Mouse (Mus musculus) liver, embryonic 12.5 days (tissue): ENCODE measurements around the gene Pnmal1. TPM values are rescaled to one million over a fixed set of nuclear protein-coding genes. Genes with fewer than 3 reads are reported as not detected.

ENCODE experiments used
- ATAC-seq: fragments of 200-750 bp; cut with Nextera tagmentation; 2 replicates; pipeline ENCODE4 v1.8.0; 2017; ENCODE audit warnings: moderate number of reproducible peaks, mild to moderate bottlenecking, moderate library complexity
- H3K27ac ChIP-seq: fragments of 300-500 bp; sonication (generic); 2 replicates; pipeline ENCODE4 v1.5.1; 2016; ENCODE audit warnings: mild to moderate bottlenecking
- H3K27me3 ChIP-seq: fragments of 300-500 bp; sonication (generic); replicated peaks from 2 replicates; pipeline ENCODE4 v1.6.1; 2016; ENCODE audit warnings: mild to moderate bottlenecking, moderate library complexity
- H3K36me3 ChIP-seq: fragments of 300-500 bp; sonication (generic); 2 replicates; pipeline ENCODE4 v1.6.1; 2016; ENCODE audit warnings: mild to moderate bottlenecking, moderate library complexity
- H3K4me1 ChIP-seq: fragments of 300-500 bp; sonication (generic); 2 replicates; pipeline ENCODE4 v1.6.1; 2016
- H3K4me2 ChIP-seq: fragments of 300-500 bp; sonication (generic); 2 replicates; pipeline ENCODE4 v1.6.1; 2016; ENCODE audit warnings: mild to moderate bottlenecking, moderate library complexity
- H3K4me3 ChIP-seq: fragments of 300-500 bp; sonication (generic); 2 replicates; pipeline ENCODE4 v1.5.1; 2016; ENCODE audit warnings: mild to moderate bottlenecking, moderate library complexity
- H3K9ac ChIP-seq: fragments of 300-500 bp; sonication (generic); 2 replicates; pipeline ENCODE4 v1.6.1; 2016; ENCODE audit warnings: mild to moderate bottlenecking, moderate library complexity
- H3K9me3 ChIP-seq: fragments of 300-500 bp; sonication (generic); replicated peaks from 2 replicates; pipeline ENCODE4 v1.6.1; 2016; ENCODE audit warnings: mild to moderate bottlenecking, moderate library complexity
- WGBS: fragments of 180-500 bp; shearing (Covaris S2); methylation state at CpG from one replicate; pipeline ENCODE4 v1.1.7; 2016; ENCODE audit not compliant: insufficient replicate concordance; 5-methylcytosine and 5-hydroxymethylcytosine counted together
- polyA plus RNA-seq: library from polyadenylated mRNA; unstranded; fragments of >200 nt; fragmentation: Nextera tagmentation; extraction: Ambion mirVana; gene quantifications from 2 replicates; pipeline ENCODE4 v1.2.1, GENCODE M21; 2016

The Pnmal1 gene
- polyA plus RNA-seq, 1 experiment from 2014 or later: 0.05 TPM

DNA sequence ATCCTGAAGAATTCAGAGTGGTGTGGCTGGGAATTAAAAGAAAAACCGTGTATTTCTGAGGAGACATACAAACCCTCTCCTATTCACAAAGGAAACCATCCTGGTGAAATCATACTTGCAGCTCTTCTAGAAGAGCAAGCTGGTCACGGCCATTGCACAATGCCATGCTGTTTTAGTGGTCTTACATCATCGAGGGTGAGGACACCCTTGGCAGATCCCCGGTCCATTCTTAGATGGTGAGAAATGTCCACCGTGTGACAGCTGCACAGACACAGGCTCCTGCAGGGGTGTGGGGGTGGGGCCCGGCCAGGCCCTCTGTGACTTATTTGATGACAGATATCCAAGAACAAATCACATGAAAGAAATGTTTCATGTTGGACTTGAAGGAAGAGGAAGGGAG lies 14.5 kb downstream of the Pnmal1 start:
- Histone ChIP-seq H3K9ac (no peak overlapping the region), H3K4me2 (no peak overlapping the region), H3K27me3 (no peaks in the 10 kb centered on the region), H3K27ac (no peak overlapping the region), H3K4me1 (peaks cover 20% of the 10 kb centered on the region), H3K9me3 (no peaks in the 10 kb centered on the region), H3K4me3 (no peak overlapping the region), H3K36me3 (no peaks in the 10 kb centered on the region)
- WGBS: 36% methylated on average over 6 of the region's 6 CpGs
- no peak for ATAC-seq

DNA sequence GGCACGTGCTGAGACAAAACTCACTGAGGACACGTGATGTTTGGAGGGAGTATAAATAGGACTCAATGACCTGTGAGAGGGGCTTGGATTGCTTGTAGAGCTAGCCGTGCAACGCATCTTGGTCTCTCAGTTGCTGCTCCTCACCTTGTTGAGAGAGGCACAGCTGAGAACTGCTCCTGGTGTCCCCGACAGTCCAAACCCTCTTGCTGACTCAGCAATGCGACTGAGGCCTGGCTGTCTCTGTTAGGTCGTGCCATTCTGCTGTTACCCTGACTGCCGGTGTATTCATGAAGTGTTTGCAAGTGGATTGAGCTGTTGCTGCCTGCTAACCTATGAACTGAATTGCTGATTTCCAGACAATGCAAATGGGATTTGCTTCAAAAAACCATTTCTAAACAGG lies 16.8 kb downstream of the Pnmal1 start:
- no peak overlapping the region for H3K4me3 ChIP-seq
- peaks cover 35% of the 10 kb centered on the region for H3K4me1 ChIP-seq
- no peak for ATAC-seq
- no peaks in the 10 kb centered on the region for H3K27me3 ChIP-seq
- no peak overlapping the region for H3K4me2 ChIP-seq
- no peaks in the 10 kb centered on the region for H3K9me3 ChIP-seq
- no peak overlapping the region for H3K27ac ChIP-seq
- no peaks in the 10 kb centered on the region for H3K36me3 ChIP-seq
- 64% methylated on average over 8 of the region's 8 CpGs for WGBS
- no peak overlapping the region for H3K9ac ChIP-seq

DNA sequence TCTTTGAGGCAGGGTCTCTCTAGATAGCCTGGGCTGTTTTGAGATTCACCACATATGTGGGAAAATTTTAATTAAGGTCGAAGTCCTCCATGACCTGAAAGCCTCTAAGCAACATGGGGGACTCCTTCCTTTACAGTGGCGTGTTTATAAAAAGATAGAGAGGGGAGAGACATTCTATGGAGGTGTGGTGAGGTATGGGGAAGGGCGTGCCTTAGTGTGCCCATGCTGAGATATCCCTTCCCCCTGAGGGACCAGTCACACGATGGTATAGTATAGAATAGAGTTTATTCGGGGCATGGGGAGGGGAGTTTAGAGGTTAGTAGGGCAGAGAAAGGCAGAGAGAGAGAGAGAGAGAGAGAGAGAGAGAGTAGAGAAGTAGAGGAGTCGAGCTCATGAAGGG lies 18.7 kb downstream of the Pnmal1 start:
- peak; percentile 91 for ATAC-seq
- Histone ChIP-seq H3K27ac (peak overlapping the region; percentile 55; the same call in 1 of the 2 replicates), H3K4me3 (no peak overlapping the region), H3K4me1 (peaks cover 40% of the 10 kb centered on the region), H3K27me3 (no peaks in the 10 kb centered on the region), H3K9me3 (no peaks in the 10 kb centered on the region), H3K36me3 (no peaks in the 10 kb centered on the region), H3K9ac (peak overlapping the region; percentile 27; the same call in 1 of the 2 replicates), H3K4me2 (peak overlapping the region; percentile 50)
- 37% methylated on average over 6 of the region's 6 CpGs for WGBS

DNA sequence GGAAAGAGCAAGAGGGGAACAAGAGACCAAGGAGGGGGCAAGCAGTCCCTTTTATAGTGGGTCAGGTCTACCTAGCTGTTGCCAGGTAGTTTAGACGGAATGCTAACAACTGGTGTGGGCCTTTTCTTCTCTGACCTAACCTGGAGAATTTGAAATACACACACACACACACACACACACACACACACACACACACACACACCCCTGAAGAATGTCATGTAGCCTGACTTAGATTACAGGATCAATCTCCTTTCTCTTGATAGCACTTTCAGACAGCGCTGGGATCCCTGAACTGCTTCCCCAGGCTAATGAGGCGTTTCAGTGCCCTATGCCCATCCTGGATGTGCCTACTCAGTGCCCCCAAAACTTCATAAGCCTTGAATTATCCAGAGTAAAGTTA lies 19.1 kb downstream of the Pnmal1 start:
- H3K4me2 ChIP-seq: peak overlapping the region; percentile 50
- no peaks in the 10 kb centered on the region for H3K9me3 ChIP-seq
- H3K27me3 ChIP-seq: no peaks in the 10 kb centered on the region
- peak overlapping the region; percentile 27; the same call in 1 of the 2 replicates for H3K9ac ChIP-seq
- peak overlapping the region; percentile 55; the same call in 1 of the 2 replicates for H3K27ac ChIP-seq
- peaks cover 40% of the 10 kb centered on the region for H3K4me1 ChIP-seq
- H3K4me3 ChIP-seq: no peak overlapping the region
- 71% methylated on average over 3 of the region's 3 CpGs for WGBS
- no peaks in the 10 kb centered on the region for H3K36me3 ChIP-seq
- peak; percentile 41; the same call in 1 of the 2 replicates for ATAC-seq

DNA sequence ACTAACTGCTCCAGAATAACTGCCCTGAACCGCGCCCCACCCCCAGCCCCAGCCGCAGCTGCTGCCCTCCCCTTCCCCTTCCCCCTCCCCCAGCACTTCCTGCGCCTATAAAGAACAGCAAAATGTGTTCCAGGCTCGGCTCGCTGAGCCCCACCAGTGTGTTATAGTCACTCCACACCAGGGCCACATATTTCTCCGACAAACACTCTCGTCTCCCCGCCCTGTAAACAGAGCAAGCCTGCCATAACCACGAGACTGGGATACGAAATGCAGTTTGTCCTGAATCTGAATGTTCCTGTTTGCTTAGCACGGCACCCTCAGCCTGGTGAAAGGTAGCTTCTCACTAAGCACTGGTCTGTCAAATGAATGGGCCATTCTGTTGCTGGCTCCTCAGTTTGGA lies 20.9 kb downstream of the Pnmal1 start:
- H3K27ac ChIP-seq: peak overlapping the region; percentile 80
- H3K4me3 ChIP-seq: peak overlapping the region; percentile 40
- WGBS: 4% methylated on average over 12 of the region's 12 CpGs
- peak overlapping the region; percentile 53 for H3K9ac ChIP-seq
- ATAC-seq: peak; percentile 30; the same call in 1 of the 2 replicates
- H3K27me3 ChIP-seq: no peaks in the 10 kb centered on the region
- H3K9me3 ChIP-seq: no peaks in the 10 kb centered on the region
- peaks cover 40% of the 10 kb centered on the region for H3K4me1 ChIP-seq
- H3K4me2 ChIP-seq: peak overlapping the region; percentile 66
- H3K36me3 ChIP-seq: no peaks in the 10 kb centered on the region

DNA sequence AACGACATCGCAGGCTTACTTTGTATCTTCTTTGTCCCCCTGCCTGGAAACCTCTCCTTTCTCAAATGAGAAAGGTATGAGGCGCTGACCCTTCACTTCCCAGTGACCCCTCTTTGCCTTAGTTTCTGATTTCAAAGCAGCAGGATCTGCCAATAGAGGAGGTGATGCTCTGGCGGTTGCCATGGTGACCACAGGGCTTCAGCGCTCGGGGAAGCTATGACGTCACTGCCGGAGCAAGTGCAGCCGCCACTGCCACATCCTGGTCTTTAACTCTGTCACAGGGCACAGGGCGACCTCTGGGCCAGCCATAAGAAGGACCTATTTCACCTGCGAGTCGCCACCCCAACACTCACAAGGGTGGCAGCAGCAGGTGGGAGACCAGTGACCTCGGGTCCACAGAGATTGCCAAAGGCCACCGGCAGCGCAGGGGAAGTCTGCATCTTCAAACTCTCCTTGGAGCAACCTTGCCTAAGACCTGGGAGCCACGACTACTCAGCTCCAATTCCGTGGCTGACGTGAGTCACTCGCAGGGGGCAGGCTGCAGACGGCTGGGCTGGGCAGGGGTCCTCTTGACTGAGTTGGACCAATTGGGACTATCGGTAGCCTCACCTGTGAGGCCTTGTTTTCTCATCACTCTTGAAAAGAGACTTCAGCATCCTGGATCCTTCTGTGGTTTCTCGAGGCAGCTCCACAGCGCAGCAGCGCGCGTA lies 23.5 kb downstream of the Pnmal1 start, which contains the start of gene Gm42372:
Gm42372 (plus strand) TSS at position 228 of the 710 bp plus-strand sequence.
- WGBS: 33% methylated on average over 26 of the region's 26 CpGs
- Histone ChIP-seq H3K4me3 (no peak within 1 kb of the TSS), H3K9me3 (no peaks in the 10 kb centered on the region), H3K9ac (no peak within 1 kb of the TSS), H3K4me2 (0 out of 2 replicates have a peak within 1 kb of the TSS, but pooled peaks have one; percentile 19), H3K27ac (no peak within 1 kb of the TSS), H3K36me3 (no peaks in the 10 kb centered on the region), H3K27me3 (no peaks in the 10 kb centered on the region), H3K4me1 (peaks cover 31% of the 10 kb centered on the region)
- ATAC-seq: no peak

DNA sequence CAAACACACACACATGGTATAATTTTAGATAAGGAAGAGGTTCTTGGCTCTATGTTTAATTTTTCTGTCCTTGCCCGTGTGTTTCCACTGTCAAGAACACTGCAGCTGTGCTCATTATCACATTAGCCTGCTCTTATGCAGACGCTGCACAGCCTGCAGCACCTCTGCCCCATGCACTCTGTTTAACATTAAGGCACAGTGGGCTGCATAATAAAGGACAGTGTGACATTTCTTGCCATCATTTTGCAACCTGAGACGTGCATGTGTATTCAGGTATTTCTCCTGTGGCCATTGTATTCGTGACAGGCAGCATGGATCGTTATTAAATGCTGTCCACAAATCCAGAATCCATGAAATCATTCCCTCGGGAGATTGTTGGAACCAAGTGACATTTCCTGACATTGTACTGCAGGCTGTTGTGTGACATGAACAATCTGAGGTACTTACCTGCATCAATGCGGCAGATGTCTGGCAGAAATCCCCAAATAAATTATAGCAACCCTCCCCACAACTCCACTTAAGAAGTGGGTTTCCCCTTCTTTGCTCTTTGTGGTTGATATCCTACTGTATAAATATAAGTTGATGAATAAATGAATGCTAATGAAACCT lies 28.2 kb downstream of the Pnmal1 start:
- Histone ChIP-seq H3K27me3 (no peaks in the 10 kb centered on the region), H3K36me3 (no peaks in the 10 kb centered on the region), H3K4me2 (no peak overlapping the region), H3K4me3 (no peak overlapping the region), H3K9ac (no peak overlapping the region), H3K4me1 (peaks cover 33% of the 10 kb centered on the region), H3K9me3 (no peaks in the 10 kb centered on the region), H3K27ac (no peak overlapping the region)
- ATAC-seq: no peak
- 65% methylated on average over 7 of the region's 7 CpGs for WGBS

DNA sequence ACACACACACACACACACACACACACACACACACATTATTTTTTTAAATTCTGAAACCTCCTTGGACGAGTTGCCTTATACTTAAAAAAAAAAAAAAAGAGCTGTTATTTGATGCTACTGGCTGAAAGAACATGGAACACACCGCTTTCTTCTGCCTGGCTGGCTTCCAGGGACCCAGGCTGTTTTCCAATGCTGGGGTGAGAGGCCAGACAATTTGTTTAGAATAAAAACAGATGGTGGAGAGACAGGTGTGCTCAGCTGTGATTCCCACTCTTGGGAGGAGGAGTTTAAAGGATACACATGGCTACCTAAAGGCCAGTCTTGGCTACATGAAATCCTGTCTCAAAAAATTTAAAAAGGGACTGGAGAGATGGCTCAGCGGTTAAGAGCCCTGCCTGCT lies 28.9 kb downstream of the Pnmal1 start:
- Histone ChIP-seq H3K9ac (no peak overlapping the region), H3K36me3 (no peaks in the 10 kb centered on the region), H3K27me3 (no peaks in the 10 kb centered on the region), H3K4me3 (no peak overlapping the region), H3K9me3 (no peaks in the 10 kb centered on the region), H3K27ac (no peak overlapping the region), H3K4me2 (no peak overlapping the region), H3K4me1 (peaks cover 33% of the 10 kb centered on the region)
- no peak for ATAC-seq
- WGBS: 75% methylated on average over 3 of the region's 3 CpGs

DNA sequence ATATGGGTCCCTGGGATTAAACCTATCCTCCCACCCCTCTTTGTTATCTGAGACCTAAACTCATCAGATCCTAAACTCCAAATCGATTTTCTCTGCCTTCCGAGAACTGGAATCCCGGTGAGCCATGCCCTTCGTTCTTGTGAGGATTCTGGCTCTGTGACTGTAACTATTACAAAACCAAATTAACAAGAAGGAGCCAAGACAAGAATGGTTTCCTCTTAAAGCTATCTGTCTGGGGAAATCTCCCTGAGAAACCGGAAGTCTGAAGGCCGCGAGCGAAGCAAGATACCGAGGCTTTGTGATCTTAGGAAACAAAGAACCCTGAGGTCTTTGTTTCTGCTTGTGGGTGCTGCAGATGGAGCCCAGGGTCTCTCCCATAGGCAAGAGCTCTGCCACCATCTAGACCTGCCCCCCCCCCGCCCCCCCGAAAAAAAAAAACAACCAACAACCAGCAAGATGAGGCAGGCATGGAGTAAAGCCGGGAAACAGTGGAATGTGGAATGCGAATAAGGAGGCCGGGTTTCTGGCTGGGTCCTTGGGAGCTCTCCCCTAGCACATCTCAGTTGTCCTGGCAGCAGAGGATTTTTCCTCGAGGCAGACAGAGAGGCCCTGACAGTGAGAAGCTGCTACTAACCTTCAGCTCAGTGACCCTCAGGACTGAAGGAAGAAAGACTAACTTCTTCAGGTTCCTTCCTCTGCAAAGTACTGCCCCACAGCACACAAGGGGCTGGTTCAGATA lies 30.7 kb downstream of the Pnmal1 start:
- Histone ChIP-seq H3K9ac (peak overlapping the region; percentile 35; the same call in 1 of the 2 replicates), H3K27me3 (peaks cover 11% of the 10 kb centered on the region), H3K36me3 (no peaks in the 10 kb centered on the region), H3K27ac (peak overlapping the region; percentile 69), H3K4me3 (no peak overlapping the region), H3K9me3 (no peaks in the 10 kb centered on the region), H3K4me2 (peak overlapping the region; percentile 45), H3K4me1 (peaks cover 51% of the 10 kb centered on the region)
- ATAC-seq: no peak
- WGBS: 15% methylated on average over 15 of the region's 15 CpGs

DNA sequence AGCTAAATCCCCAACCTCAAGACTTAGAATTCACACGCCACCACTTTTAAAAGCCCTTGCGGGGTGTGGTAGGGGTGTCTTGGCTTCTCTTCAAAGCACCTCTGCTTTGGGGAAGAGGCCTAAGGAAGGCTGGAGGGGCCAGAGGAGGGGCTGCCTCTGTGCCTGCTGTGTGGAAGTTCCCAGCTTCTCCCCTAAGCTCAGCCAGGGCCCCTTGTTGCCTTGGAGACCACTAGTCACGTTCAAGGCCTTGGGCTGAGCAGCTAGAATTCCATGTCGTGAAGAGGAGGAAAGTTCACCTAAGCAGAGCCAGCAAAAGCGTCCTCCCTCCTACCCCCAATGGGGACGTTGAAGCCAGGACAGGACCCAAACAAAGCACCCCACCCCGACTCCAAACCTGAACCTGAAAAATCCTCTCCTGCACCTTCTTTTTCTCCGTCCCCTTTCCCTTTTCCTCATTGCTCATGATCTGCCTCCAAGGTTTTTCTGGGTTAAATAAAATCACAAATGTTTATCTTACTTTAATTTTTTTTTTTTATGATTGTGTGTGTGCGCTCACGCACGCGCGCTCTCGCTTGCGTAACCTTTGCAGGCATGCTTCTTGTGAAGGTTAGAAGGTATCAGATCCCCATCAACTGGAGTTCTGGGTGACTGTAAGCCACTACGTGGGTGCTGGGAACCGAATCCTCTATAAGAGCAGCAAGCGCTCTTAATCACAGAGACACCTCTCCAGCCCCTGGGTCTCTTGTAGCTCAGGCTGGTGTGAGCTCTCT lies 32.4 kb downstream of the Pnmal1 start:
- H3K27me3 ChIP-seq: peaks cover 16% of the 10 kb centered on the region
- no peak for ATAC-seq
- H3K9ac ChIP-seq: no peak overlapping the region
- H3K4me3 ChIP-seq: no peak overlapping the region
- H3K4me2 ChIP-seq: peak overlapping the region; percentile 5; the same call in 1 of the 2 replicates
- peak overlapping the region; percentile 27 for H3K27ac ChIP-seq
- 60% methylated on average over 18 of the region's 18 CpGs for WGBS
- H3K4me1 ChIP-seq: peaks cover 64% of the 10 kb centered on the region
- no peaks in the 10 kb centered on the region for H3K9me3 ChIP-seq
- 0 out of 2 replicates have a peak, but pooled peaks cover 4% of the 10 kb centered on the region for H3K36me3 ChIP-seq

DNA sequence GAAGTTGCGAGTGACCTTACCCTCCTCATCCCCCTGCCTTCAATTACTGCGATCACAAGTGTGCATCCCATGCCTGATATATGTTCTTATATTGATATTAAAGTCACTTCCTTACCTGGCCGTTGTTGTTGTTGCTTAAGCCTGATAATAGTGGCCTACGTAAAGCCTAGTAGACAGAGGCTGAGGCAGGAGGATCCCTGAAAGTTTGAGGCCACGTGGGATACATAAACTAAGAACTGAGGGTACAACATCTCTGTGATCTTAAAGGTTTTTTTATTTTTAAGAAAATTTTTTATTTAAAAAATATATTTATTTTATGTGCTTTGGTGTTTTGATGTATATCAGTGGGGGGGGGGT lies 33.0 kb downstream of the Pnmal1 start, which contains the start of gene Ccdc8:
Ccdc8 (plus strand) TSS at position 258 of the 357 bp plus-strand sequence.
- ATAC-seq: no peak
- H3K9me3 ChIP-seq: no peaks in the 10 kb centered on the region
- H3K4me1 ChIP-seq: peaks cover 64% of the 10 kb centered on the region
- peak within 1 kb of the TSS; percentile 27 for H3K27ac ChIP-seq
- WGBS: 87% methylated on average over 5 of the region's 5 CpGs
- H3K27me3 ChIP-seq: peaks cover 16% of the 10 kb centered on the region
- H3K4me2 ChIP-seq: peak within 1 kb of the TSS; percentile 69
- peaks cover 7% of the 10 kb centered on the region for H3K36me3 ChIP-seq
- peak within 1 kb of the TSS; percentile 60 for H3K4me3 ChIP-seq
- peak within 1 kb of the TSS; percentile 65 for H3K9ac ChIP-seq
